Mouse (Mus musculus) olfactory bulb, adult 2 months (tissue): ENCODE data around the gene Nfil3. TPM values are rescaled to one million over a fixed set of nuclear protein-coding genes. Genes with fewer than 3 reads are reported as not detected.

ENCODE experiments used
- H3K27ac ChIP-seq: fragments of 200-500 bp; 2 replicates; pipeline ENCODE4 v1.5.1; 2012; ENCODE audit warnings: low read depth, low read length; ENCODE audit not compliant: insufficient read depth
- H3K4me1 ChIP-seq: fragments of 200-500 bp; 2 replicates; pipeline ENCODE4 v1.6.1; 2012; ENCODE audit warnings: low read length; ENCODE audit not compliant: control insufficient read depth, insufficient read depth
- H3K4me3 ChIP-seq: fragments of 200-500 bp; 2 replicates; pipeline ENCODE4 v1.5.1; 2012; ENCODE audit warnings: mild to moderate bottlenecking, low read depth, low read length, moderate library complexity; ENCODE audit not compliant: insufficient read depth
- CTCF ChIP-seq: fragments of 200-500 bp; IDR thresholded peaks from 2 replicates; pipeline ENCODE4 v1.5.1; 2012; ENCODE audit warnings: low read depth, mild to moderate bottlenecking, low read length, moderate library complexity; ENCODE audit not compliant: insufficient read depth
- POLR2A ChIP-seq: fragments of 200-500 bp; IDR thresholded peaks from 2 replicates; pipeline ENCODE4 v1.6.1; 2012; ENCODE audit warnings: mild to moderate bottlenecking, low read depth, low read length, moderate library complexity; ENCODE audit not compliant: insufficient read depth
- WGBS: fragments of 180-500 bp; shearing (Covaris S2); methylation state at CpG from one replicate; pipeline ENCODE4 v1.1.7; 2018; 5-methylcytosine and 5-hydroxymethylcytosine counted together
- polyA plus RNA-seq: library from polyadenylated mRNA; stranded (reverse); fragments of >200 nt; gene quantifications from 2 replicates; pipeline ENCODE4 v1.2.4, GENCODE M21; 2012; ENCODE audit warnings: low replicate concordance; ENCODE audit not compliant: missing spikeins, insufficient read depth, insufficient read length

Gene Nfil3
- polyA plus RNA-seq, 1 experiment, result not detected

- no peaks in the 10 kb centered on the region for H3K4me1 ChIP-seq
- no peak overlapping the region for H3K27ac ChIP-seq
- WGBS, result 85% methylated on average over 16 of the region's 16 CpGs
- no peak for TF ChIP-seq CTCF
- no peak for TF ChIP-seq POLR2A
- H3K4me3 ChIP-seq, result no peak overlapping the region
Observed at GRCm38 (mm10) chr13:52989005-52989404, 8.1 kb upstream of the Nfil3 start.

- 87% methylated on average over 1 of the region's 1 CpGs for WGBS
- Histone ChIP-seq H3K27ac (no peak overlapping the region), H3K4me1 (no peaks in the 10 kb centered on the region), H3K4me3 (no peak overlapping the region)
- TF ChIP-seq CTCF, result no peak
- no peak for TF ChIP-seq POLR2A
Observed at GRCm38 (mm10) chr13:52987880-52988279, 7.0 kb upstream of the Nfil3 start.

GRCm38 (mm10) chr13:52986215-52986780, 5.4 kb upstream of the Nfil3 start:
- Histone ChIP-seq H3K4me3 (no peak overlapping the region), H3K27ac (no peak overlapping the region), H3K4me1 (peaks cover 6% of the 10 kb centered on the region)
- TF ChIP-seq POLR2A (no peak), CTCF (no peak)
- WGBS, result 84% methylated on average over 10 of the region's 10 CpGs

- Histone ChIP-seq H3K27ac (no peak overlapping the region), H3K4me3 (no peak overlapping the region), H3K4me1 (peaks cover 7% of the 10 kb centered on the region)
- 84% methylated on average over 12 of the region's 12 CpGs for WGBS
- TF ChIP-seq CTCF (no peak), POLR2A (no peak)
Observed at GRCm38 (mm10) chr13:52985508-52986214, 4.8 kb upstream of the Nfil3 start.

GRCm38 (mm10) chr13:52982703-52983102, 1.8 kb upstream of the Nfil3 start:
- no peak overlapping the region for H3K4me3 ChIP-seq
- H3K4me1 ChIP-seq, result peaks cover 10% of the 10 kb centered on the region
- no peak overlapping the region for H3K27ac ChIP-seq
- TF ChIP-seq POLR2A, result no peak
- TF ChIP-seq CTCF, result peak; percentile 62
- WGBS, result 0% methylated on average over 12 of the region's 12 CpGs

- no peak for TF ChIP-seq CTCF
- TF ChIP-seq POLR2A, result no peak; the same call in 1 of the 2 replicates
- Histone ChIP-seq H3K27ac (no peak overlapping the region), H3K4me1 (peaks cover 15% of the 10 kb centered on the region), H3K4me3 (peak overlapping the region; percentile 88)
- 1% methylated on average over 51 of the region's 51 CpGs for WGBS
Observed at GRCm38 (mm10) chr13:52981441-52982281, 788 bp upstream of the Nfil3 start.

- Histone ChIP-seq H3K27ac (peak overlapping the region; percentile 92), H3K4me3 (peak overlapping the region; percentile 88), H3K4me1 (peaks cover 18% of the 10 kb centered on the region)
- TF ChIP-seq CTCF, result no peak; the same call in 1 of the 2 replicates
- 0 out of 2 replicates have a peak, but pooled peaks have one; percentile 14 for TF ChIP-seq POLR2A
- WGBS, result under 1% methylated on average over 77 of the region's 77 CpGs
Observed at GRCm38 (mm10) chr13:52980211-52980950, 492 bp downstream of the Nfil3 start.

GRCm38 (mm10) chr13:52979331-52980051, 1.4 kb downstream of the Nfil3 start:
- H3K4me3 ChIP-seq, result peak overlapping the region; percentile 88
- no peak for TF ChIP-seq POLR2A
- no peak for TF ChIP-seq CTCF
- peaks cover 20% of the 10 kb centered on the region for H3K4me1 ChIP-seq
- WGBS, result under 1% methylated on average over 22 of the region's 22 CpGs
- H3K27ac ChIP-seq, result peak overlapping the region; percentile 92
